Mouse (Mus musculus) cortical plate, adult 2 months (tissue): ENCODE data around the gene Gm20896. TPM values are rescaled to one million over a fixed set of nuclear protein-coding genes. Genes with fewer than 3 reads are reported as not detected.
"Not testable (repeated sequence)": the region's sequence is repeated elsewhere in the genome, so short reads cannot be mapped to it uniquely, and the experiment has no call there.

Source experiments
- H3K27ac ChIP-seq: fragments of 200-500 bp; 2 replicates; pipeline ENCODE4 v1.5.1; 2012; ENCODE audit warnings: low read length, control low read depth, inconsistent platforms; ENCODE audit not compliant: insufficient read depth
- H3K4me1 ChIP-seq: fragments of 200-500 bp; 2 replicates; pipeline ENCODE4 v1.6.1; 2011; ENCODE audit warnings: low read length; ENCODE audit not compliant: control insufficient read depth, insufficient read depth
- H3K4me3 ChIP-seq: fragments of 200-500 bp; 2 replicates; pipeline ENCODE4 v1.5.1; 2011; ENCODE audit warnings: mild to moderate bottlenecking, low read length, control low read depth; ENCODE audit not compliant: insufficient read depth
- polyA plus RNA-seq: library from polyadenylated mRNA; depleted of rRNA; stranded (reverse); fragments of >200 nt; gene quantifications from 2 replicates; pipeline ENCODE4 v1.2.3, GENCODE M21; 2012; rRNA removed

The Gm20896 gene
- not detected in 2 replicates for polyA plus RNA-seq

DNA sequence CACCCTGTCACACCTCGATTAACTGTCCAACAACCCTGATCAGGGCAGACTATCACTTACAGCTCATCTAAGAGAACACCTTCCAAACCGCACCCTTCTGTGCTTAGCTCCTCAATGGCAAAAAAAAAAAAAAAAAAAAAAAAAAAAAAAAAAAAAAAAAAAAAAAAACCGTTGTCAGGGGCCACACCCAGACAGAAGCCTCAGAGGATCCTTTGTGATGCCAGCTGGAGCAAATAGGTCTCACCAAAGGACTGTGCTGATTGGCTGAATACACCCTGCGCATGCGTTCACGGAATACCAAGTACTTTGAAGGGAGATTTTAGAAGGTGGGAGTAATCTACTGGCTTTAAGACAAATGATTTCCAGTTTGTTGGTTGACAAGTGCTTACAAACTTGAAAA, at the start of gene Gm20896:
TSS of gene Gm20896 (minus strand) at position 101 of the 400 bp plus-strand sequence.
- not testable (repeated sequence) for H3K27ac ChIP-seq, H3K4me3 ChIP-seq, H3K4me1 ChIP-seq
